Mouse (Mus musculus): ENCODE results near the gene Slc13a2. TPM values are rescaled to one million over a fixed set of nuclear protein-coding genes. Genes with fewer than 3 reads are reported as not detected.

Slc13a2 gene
- 0.07 TPM in 1 of 2 replicates, not detected in the other for polyA plus RNA-seq (2012; ENCODE audit: insufficient read depth, low replicate concordance)

- peak within 1 kb of the TSS; percentile 80 for H3K4me3 ChIP-seq (replicated peaks)
- H3K36me3 ChIP-seq (replicated peaks; ENCODE audit: low read length) = no peaks in the 10 kb centered on the region
- peaks cover 79% of the 10 kb centered on the region for H3K27me3 ChIP-seq (replicated peaks)
- no peaks in the 10 kb centered on the region for H3K9me3 ChIP-seq
- peaks cover 46% of the 10 kb centered on the region for H3K4me1 ChIP-seq
- TF ChIP-seq GATA1 (IDR thresholded peaks at IDR 0.05; ENCODE audit: borderline replicate concordance, low read length) (no peak), FLI1 (IDR thresholded peaks at IDR 0.05; ENCODE audit: low read length) (no peak)
These were observed at the start of gene Slc13a2 for GRCm38 (mm10) chr11:78422055-78422819. Gene Slc13a2, minus strand, starts transcription at chr11:78422217.

GRCm38 (mm10) chr11:78471326-78472103 is 49.5 kb upstream of the Slc13a2 start:
- Histone ChIP-seq H3K9me3 (no peaks in the 10 kb centered on the region), H3K4me3 (replicated peaks) (no peak overlapping the region), H3K4me1 (peaks cover 29% of the 10 kb centered on the region), H3K27me3 (replicated peaks) (peaks cover 90% of the 10 kb centered on the region), H3K36me3 (replicated peaks; ENCODE audit: low read length) (no peaks in the 10 kb centered on the region)
- TF ChIP-seq FLI1 (IDR thresholded peaks at IDR 0.05; ENCODE audit: low read length) (no peak), GATA1 (IDR thresholded peaks at IDR 0.05; ENCODE audit: borderline replicate concordance, low read length) (no peak)

GRCm38 (mm10) chr11:78467932-78468331 is 45.9 kb upstream of the Slc13a2 start:
- peaks cover 80% of the 10 kb centered on the region for H3K27me3 ChIP-seq (replicated peaks)
- TF ChIP-seq GATA1 (IDR thresholded peaks at IDR 0.05; ENCODE audit: borderline replicate concordance, low read length) = no peak
- TF ChIP-seq FLI1 (IDR thresholded peaks at IDR 0.05; ENCODE audit: low read length) = no peak
- H3K36me3 ChIP-seq (replicated peaks; ENCODE audit: low read length) = no peaks in the 10 kb centered on the region
- H3K9me3 ChIP-seq = no peaks in the 10 kb centered on the region
- H3K4me1 ChIP-seq = peaks cover 53% of the 10 kb centered on the region
- H3K4me3 ChIP-seq (replicated peaks) = no peak overlapping the region

GRCm38 (mm10) chr11:78467515-78467914 is 45.5 kb upstream of the Slc13a2 start:
- TF ChIP-seq GATA1 (IDR thresholded peaks at IDR 0.05; ENCODE audit: borderline replicate concordance, low read length) = no peak
- no peak for TF ChIP-seq FLI1 (IDR thresholded peaks at IDR 0.05; ENCODE audit: low read length)
- peaks cover 76% of the 10 kb centered on the region for H3K27me3 ChIP-seq (replicated peaks)
- H3K4me3 ChIP-seq (replicated peaks) = no peak overlapping the region
- peaks cover 49% of the 10 kb centered on the region for H3K4me1 ChIP-seq
- no peaks in the 10 kb centered on the region for H3K36me3 ChIP-seq (replicated peaks; ENCODE audit: low read length)
- no peaks in the 10 kb centered on the region for H3K9me3 ChIP-seq

DNA sequence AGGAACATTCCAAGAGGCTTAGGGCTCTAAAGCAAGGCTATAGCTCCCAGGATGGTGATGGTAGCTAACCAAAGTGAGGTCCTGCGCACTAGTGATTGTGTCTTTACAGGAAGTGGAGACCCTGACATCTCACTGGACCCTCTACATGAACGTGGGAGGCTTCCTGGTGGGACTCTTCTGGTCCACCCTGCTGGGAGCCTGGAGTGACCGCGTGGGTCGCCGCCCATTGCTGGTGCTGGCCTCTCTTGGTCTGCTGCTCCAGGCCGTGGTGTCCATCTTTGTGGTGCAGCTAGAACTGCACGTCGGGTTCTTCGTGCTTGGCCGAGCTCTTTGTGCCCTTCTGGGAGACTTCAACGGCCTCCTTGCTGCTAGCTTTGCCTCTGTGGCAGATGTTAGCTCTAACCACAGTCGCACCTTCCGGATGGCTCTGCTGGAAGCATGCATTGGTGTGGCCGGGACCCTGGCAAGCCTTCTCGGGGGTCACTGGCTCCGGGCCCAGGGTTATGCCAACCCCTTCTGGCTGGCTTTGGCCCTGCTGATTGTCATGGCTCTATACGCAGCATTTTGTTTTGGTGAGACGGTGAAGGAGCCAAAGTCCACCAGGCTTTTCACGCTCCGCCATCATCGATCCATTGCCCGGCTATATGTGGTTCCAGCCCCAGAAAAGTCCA is 44.4 kb upstream of the Slc13a2 start:
- Histone ChIP-seq H3K4me3 (replicated peaks) (peak overlapping the region; percentile 89), H3K4me1 (peaks cover 49% of the 10 kb centered on the region), H3K36me3 (replicated peaks; ENCODE audit: low read length) (no peaks in the 10 kb centered on the region), H3K27me3 (replicated peaks) (peaks cover 66% of the 10 kb centered on the region), H3K9me3 (peaks cover 8% of the 10 kb centered on the region)
- no peak for TF ChIP-seq FLI1 (IDR thresholded peaks at IDR 0.05; ENCODE audit: low read length)
- TF ChIP-seq GATA1 (IDR thresholded peaks at IDR 0.05; ENCODE audit: borderline replicate concordance, low read length) = no peak

- Histone ChIP-seq H3K4me3 (replicated peaks) (peak within 1 kb of the TSS; percentile 89), H3K36me3 (replicated peaks; ENCODE audit: low read length) (no peaks in the 10 kb centered on the region)
- no peak for TF ChIP-seq FLI1 (IDR thresholded peaks at IDR 0.05; ENCODE audit: low read length)
- no peak for TF ChIP-seq GATA1 (IDR thresholded peaks at IDR 0.05; ENCODE audit: borderline replicate concordance, low read length)
These were observed 43.7 kb upstream of the Slc13a2 start, which contains the start of gene Slc46a1 for GRCm38 (mm10) chr11:78465568-78466180. Gene Slc46a1, plus strand, starts transcription at chr11:78465697.

GRCm38 (mm10) chr11:78465116-78465515 is 43.1 kb upstream of the Slc13a2 start:
- H3K9me3 ChIP-seq = peaks cover 8% of the 10 kb centered on the region
- H3K4me3 ChIP-seq (replicated peaks) = peak overlapping the region; percentile 89
- TF ChIP-seq FLI1 (IDR thresholded peaks at IDR 0.05; ENCODE audit: low read length) (no peak), GATA1 (IDR thresholded peaks at IDR 0.05; ENCODE audit: borderline replicate concordance, low read length) (no peak)
- peaks cover 57% of the 10 kb centered on the region for H3K27me3 ChIP-seq (replicated peaks)
- no peaks in the 10 kb centered on the region for H3K36me3 ChIP-seq (replicated peaks; ENCODE audit: low read length)
- H3K4me1 ChIP-seq = peaks cover 49% of the 10 kb centered on the region

More at GRCm38 (mm10) chr11:78465568-78466180, 43.7 kb upstream of the Slc13a2 start, which contains the start of gene Slc46a1:
- Histone ChIP-seq H3K4me1 (peaks cover 49% of the 10 kb centered on the region), H3K9me3 (peaks cover 8% of the 10 kb centered on the region), H3K27me3 (replicated peaks) (peaks cover 59% of the 10 kb centered on the region)

DNA sequence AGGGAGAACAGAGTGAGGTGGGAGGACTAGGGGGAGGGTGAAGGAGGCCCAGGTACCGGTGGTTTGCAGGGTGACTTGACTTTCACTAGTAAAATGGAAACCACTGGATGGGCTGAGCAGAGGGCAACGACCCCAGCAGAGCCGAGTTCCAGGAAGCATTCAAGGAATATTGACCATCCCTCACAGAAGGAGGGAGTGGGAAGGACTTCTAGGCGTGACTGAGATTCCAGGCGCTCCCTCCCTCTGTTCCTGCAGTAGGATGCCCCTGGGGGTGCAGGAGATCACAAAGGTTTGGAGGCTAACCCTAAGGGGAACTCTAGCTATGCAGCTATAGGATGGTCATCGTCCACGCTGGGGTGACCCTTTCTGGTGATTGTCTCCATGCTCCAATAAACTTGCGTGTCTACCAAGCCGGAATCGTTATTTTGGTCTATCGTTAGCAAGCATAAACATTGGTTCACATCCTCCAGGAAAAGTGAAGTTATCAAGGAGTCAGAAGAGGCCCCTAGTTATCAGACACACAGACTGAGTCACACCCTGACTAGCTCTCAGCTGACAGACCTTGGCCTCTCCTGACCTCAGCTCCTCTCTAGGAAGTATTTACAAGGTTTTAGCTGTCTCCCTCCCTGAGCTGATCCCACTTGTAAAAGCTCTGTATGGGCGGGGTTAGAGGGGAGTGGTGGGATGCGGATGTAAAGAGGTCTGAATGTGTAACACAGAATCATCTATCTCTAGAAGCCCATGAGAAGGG is 41.4 kb upstream of the Slc13a2 start:
- Histone ChIP-seq H3K9me3 (peaks cover 8% of the 10 kb centered on the region), H3K36me3 (replicated peaks; ENCODE audit: low read length) (no peaks in the 10 kb centered on the region), H3K27me3 (replicated peaks) (peaks cover 47% of the 10 kb centered on the region), H3K4me1 (peaks cover 47% of the 10 kb centered on the region), H3K4me3 (replicated peaks) (no peak overlapping the region)
- TF ChIP-seq GATA1 (IDR thresholded peaks at IDR 0.05; ENCODE audit: borderline replicate concordance, low read length) (no peak), FLI1 (IDR thresholded peaks at IDR 0.05; ENCODE audit: low read length) (no peak)

Data from megakaryocyte, embryonic 14.5 days (primary cell).